Mouse (Mus musculus) CD4-positive helper T cell, adult 2 months (primary cell): ENCODE data around the gene Ntrk1.

Source experiments
- DNase-seq: peaks from one replicate; pipeline ENCODE4 v3.0.0-alpha.2; 2012; ENCODE audit warnings: low read depth, missing footprints, low spot score

Ntrk1 gene

GRCm38 (mm10) chr3:87753829-87754228, 41.1 kb downstream of the Ntrk1 start:
- no peak for DNase-seq

GRCm38 (mm10) chr3:87752567-87752966, 42.4 kb downstream of the Ntrk1 start:
- no peak for DNase-seq

- DNase-seq: no peak
Observed at GRCm38 (mm10) chr3:87749977-87750376, 45.0 kb downstream of the Ntrk1 start.

GRCm38 (mm10) chr3:87749036-87749435, 45.9 kb downstream of the Ntrk1 start:
- peak; percentile 65 for DNase-seq

GRCm38 (mm10) chr3:87748431-87748830, 46.5 kb downstream of the Ntrk1 start, which contains the start of gene Lrrc71:
Gene Lrrc71, minus strand, starts transcription at chr3:87748625.
- DNase-seq: no peak

- no peak for DNase-seq
Observed at GRCm38 (mm10) chr3:87745036-87745659, 49.8 kb downstream of the Ntrk1 start.

GRCm38 (mm10) chr3:87743927-87744326, 51.0 kb downstream of the Ntrk1 start:
- DNase-seq: peak; percentile 36

GRCm38 (mm10) chr3:87742735-87743134, 52.2 kb downstream of the Ntrk1 start:
- peak; percentile 51 for DNase-seq

GRCm38 (mm10) chr3:87742013-87742412, 52.9 kb downstream of the Ntrk1 start:
- no peak for DNase-seq

GRCm38 (mm10) chr3:87738906-87739305, 56.1 kb downstream of the Ntrk1 start:
- no peak for DNase-seq

- DNase-seq: no peak
Observed at GRCm38 (mm10) chr3:87735335-87735734, 59.6 kb downstream of the Ntrk1 start.

GRCm38 (mm10) chr3:87733984-87734761, 60.8 kb downstream of the Ntrk1 start:
- DNase-seq: no peak

- DNase-seq: no peak
Observed at GRCm38 (mm10) chr3:87733098-87733497, 61.9 kb downstream of the Ntrk1 start.

GRCm38 (mm10) chr3:87728696-87729095, 66.3 kb downstream of the Ntrk1 start:
- no peak for DNase-seq
